Mouse (Mus musculus) neural tube, embryonic 15.5 days (tissue): ENCODE measurements at regions not wholly inside any gene's neighbourhood (a gene's known extent, or its start where the extent isn't known, plus 50 kb on each side); places are given as distances from the start of the nearest gene placed in this dataset.
A peak's percentile ranks its signal among the peaks of the same experiment; 100 is the strongest.
"Not testable (repeated sequence)": the region's sequence is repeated elsewhere in the genome, so short reads cannot be mapped to it uniquely, and the experiment has no call there.

Experiments used
- ATAC-seq: fragments of 200-750 bp; cut with Nextera tagmentation; 2 replicates; pipeline ENCODE4 v1.8.0; 2017; ENCODE audit warnings: mild to moderate bottlenecking, moderate TSS enrichment, moderate library complexity; ENCODE audit not compliant: low FRiP score
- H3K27ac ChIP-seq: fragments of 300-500 bp; sonication (generic); replicated peaks from 2 replicates; pipeline ENCODE4 v1.5.1; 2015; ENCODE audit warnings: mild to moderate bottlenecking, inconsistent platforms
- H3K27me3 ChIP-seq: fragments of 300-500 bp; sonication (generic); replicated peaks from 2 replicates; pipeline ENCODE4 v1.6.1; 2015; ENCODE audit warnings: inconsistent platforms
- H3K36me3 ChIP-seq: fragments of 300-500 bp; sonication (generic); 2 replicates; pipeline ENCODE4 v1.6.1; 2015; ENCODE audit warnings: inconsistent platforms
- H3K4me1 ChIP-seq: fragments of 300-500 bp; sonication (generic); 2 replicates; pipeline ENCODE4 v1.6.1; 2015; ENCODE audit warnings: inconsistent platforms
- H3K4me2 ChIP-seq: fragments of 300-500 bp; sonication (generic); 2 replicates; pipeline ENCODE4 v1.6.1; 2015; ENCODE audit warnings: inconsistent platforms, mild to moderate bottlenecking, moderate library complexity
- H3K4me3 ChIP-seq: fragments of 300-500 bp; sonication (generic); replicated peaks from 2 replicates; pipeline ENCODE4 v1.5.1; 2015; ENCODE audit warnings: mild to moderate bottlenecking, inconsistent platforms
- H3K9ac ChIP-seq: fragments of 300-500 bp; sonication (generic); replicated peaks from 2 replicates; pipeline ENCODE4 v1.6.1; 2015; ENCODE audit warnings: mild to moderate bottlenecking, inconsistent platforms
- H3K9me3 ChIP-seq: fragments of 300-500 bp; sonication (generic); replicated peaks from 2 replicates; pipeline ENCODE4 v1.6.1; 2016; ENCODE audit warnings: inconsistent platforms
- WGBS: fragments of 180-500 bp; shearing (Covaris S2); methylation state at CpG from one replicate; pipeline ENCODE4 v1.1.7; 2015; ENCODE audit warnings: mixed read lengths; 5-methylcytosine and 5-hydroxymethylcytosine counted together

DNA sequence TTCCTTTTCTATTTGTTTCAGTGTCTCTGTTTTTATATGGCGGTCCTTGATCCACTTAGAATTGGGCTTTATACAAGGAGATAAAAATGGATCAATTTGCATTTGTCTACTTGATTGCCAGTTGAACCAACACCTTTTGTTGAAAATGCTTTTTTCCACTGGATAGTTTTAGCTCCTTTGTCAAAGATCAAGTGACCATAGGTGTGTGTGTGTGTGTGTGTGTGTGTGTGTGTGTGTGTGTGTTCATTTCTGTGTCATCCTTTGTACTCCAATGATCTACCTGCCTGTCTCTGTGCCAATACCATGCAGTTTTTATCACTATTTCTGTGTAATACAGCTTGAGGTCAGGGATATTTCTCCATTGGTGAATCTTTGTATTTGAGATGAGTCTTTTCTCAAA, 158.7 kb upstream of the Cenpw start:
- H3K4me2 ChIP-seq: no peak overlapping the region
- no peaks in the 10 kb centered on the region for H3K4me1 ChIP-seq
- no peak overlapping the region for H3K4me3 ChIP-seq
- no peak for ATAC-seq
- no peak overlapping the region for H3K9ac ChIP-seq
- no peaks in the 10 kb centered on the region for H3K27me3 ChIP-seq
- 98% methylated on average over 1 of the region's 1 CpGs for WGBS
- H3K9me3 ChIP-seq: no peaks in the 10 kb centered on the region
- H3K27ac ChIP-seq: no peak overlapping the region
- H3K36me3 ChIP-seq: no peaks in the 10 kb centered on the region

DNA sequence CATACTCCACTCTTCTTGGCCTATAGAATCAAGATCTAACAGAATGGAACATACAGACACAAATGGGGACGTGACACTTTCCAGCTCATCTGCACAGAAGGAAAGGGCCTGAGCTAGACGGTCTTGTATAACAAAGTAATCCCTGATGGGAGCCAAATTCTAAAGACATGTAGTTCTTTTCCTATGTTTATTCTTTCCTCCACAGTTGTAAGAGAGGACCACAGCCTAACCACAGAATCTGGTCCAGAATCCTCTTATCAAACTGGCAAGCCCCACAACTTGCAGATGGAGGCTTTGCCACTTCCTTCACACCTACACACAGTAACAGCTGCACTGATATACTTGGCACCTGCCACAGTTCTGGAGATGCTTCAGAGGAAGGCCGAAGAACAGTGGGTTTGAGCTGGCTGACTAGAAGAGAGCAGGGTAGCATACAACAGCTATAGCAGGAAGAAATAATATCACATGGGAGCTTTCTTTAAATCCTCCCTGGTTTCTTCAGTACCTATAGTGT, 142.7 kb upstream of the Cenpw start:
- no peak for ATAC-seq
- no peak overlapping the region for H3K9ac ChIP-seq
- H3K9me3 ChIP-seq: no peaks in the 10 kb centered on the region
- no peak overlapping the region for H3K4me2 ChIP-seq
- H3K36me3 ChIP-seq: no peaks in the 10 kb centered on the region
- no peak overlapping the region for H3K27ac ChIP-seq
- H3K27me3 ChIP-seq: no peaks in the 10 kb centered on the region
- H3K4me1 ChIP-seq: no peaks in the 10 kb centered on the region
- H3K4me3 ChIP-seq: no peak overlapping the region
- WGBS: 82% methylated on average over 3 of the region's 3 CpGs

DNA sequence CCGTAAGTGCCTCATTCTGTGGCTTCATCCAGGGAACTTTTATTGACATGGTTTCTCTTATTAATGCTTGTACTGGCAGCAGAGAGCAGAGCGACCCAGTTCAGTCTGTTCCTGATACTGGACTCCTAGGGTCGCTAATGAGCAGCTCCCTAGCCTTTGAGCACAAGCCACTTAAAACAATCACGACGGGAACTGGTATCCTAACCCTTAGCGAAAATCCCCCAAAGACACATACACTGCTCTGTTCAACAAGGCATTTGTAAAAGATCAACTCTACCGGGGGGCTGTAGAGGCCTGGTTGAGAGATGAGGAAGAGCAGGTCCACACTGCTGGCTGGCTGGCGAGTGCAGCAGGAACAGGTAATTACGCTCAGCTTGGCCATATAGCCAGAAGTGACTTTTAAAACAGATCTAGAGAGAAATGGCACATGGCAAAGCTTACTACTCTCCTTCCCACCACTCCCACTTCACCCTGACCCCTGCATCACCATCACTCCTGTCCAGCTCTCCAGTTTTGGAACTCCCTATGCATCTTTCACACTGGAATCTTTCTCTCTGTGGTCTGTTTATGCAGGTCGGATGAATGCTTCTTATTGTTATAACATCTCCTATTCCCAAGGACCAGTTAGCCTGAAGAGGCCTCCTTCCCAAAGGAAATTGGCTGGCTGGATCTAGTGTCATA, 128.1 kb upstream of the Cenpw start:
- H3K27me3 ChIP-seq: no peaks in the 10 kb centered on the region
- peaks cover 11% of the 10 kb centered on the region for H3K4me1 ChIP-seq
- H3K4me2 ChIP-seq: peak overlapping the region; percentile 13; the same call in 1 of the 2 replicates
- no peaks in the 10 kb centered on the region for H3K9me3 ChIP-seq
- peak; percentile 66 for ATAC-seq
- H3K9ac ChIP-seq: no peak overlapping the region
- H3K36me3 ChIP-seq: no peaks in the 10 kb centered on the region
- no peak overlapping the region for H3K4me3 ChIP-seq
- no peak overlapping the region for H3K27ac ChIP-seq
- 39% methylated on average over 10 of the region's 10 CpGs for WGBS

GRCm38 (mm10) chr10:30327849-30328248, 127.5 kb upstream of the Cenpw start:
- no peak overlapping the region for H3K9ac ChIP-seq
- no peaks in the 10 kb centered on the region for H3K36me3 ChIP-seq
- H3K9me3 ChIP-seq: no peaks in the 10 kb centered on the region
- peak; percentile 93 for ATAC-seq
- peak overlapping the region; percentile 13; the same call in 1 of the 2 replicates for H3K4me2 ChIP-seq
- no peak overlapping the region for H3K4me3 ChIP-seq
- H3K27ac ChIP-seq: no peak overlapping the region
- 21% methylated on average over 8 of the region's 8 CpGs for WGBS
- H3K27me3 ChIP-seq: no peaks in the 10 kb centered on the region
- peaks cover 11% of the 10 kb centered on the region for H3K4me1 ChIP-seq

DNA sequence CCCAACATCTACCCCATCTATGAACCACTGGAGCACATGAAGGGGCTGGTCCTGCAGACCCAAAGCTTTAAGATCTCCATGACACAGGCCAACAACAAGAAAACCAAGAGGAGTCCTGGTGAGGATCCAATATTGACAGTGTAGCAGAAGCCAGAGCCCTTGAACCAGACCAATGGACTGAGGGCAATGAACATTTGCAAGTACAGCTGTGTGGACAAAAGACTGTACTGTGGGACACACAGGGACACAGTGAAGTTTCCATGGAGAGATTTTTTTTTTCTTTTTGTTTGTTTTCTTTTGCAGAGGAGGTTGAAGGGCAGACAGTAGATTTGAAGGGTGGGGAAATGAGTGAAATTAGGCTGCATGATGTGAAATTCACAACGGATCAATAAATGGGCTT, 126.5 kb upstream of the Cenpw start:
- H3K27me3 ChIP-seq: no peaks in the 10 kb centered on the region
- 81% methylated on average over 1 of the region's 1 CpGs for WGBS
- no peak overlapping the region for H3K27ac ChIP-seq
- no peak overlapping the region for H3K9ac ChIP-seq
- peaks cover 11% of the 10 kb centered on the region for H3K4me1 ChIP-seq
- H3K4me3 ChIP-seq: no peak overlapping the region
- H3K36me3 ChIP-seq: no peaks in the 10 kb centered on the region
- H3K9me3 ChIP-seq: no peaks in the 10 kb centered on the region
- no peak for ATAC-seq
- H3K4me2 ChIP-seq: no peak overlapping the region

- H3K4me1 ChIP-seq, H3K27me3 ChIP-seq, H3K36me3 ChIP-seq, ATAC-seq, H3K27ac ChIP-seq, H3K9ac ChIP-seq, H3K9me3 ChIP-seq, H3K4me3 ChIP-seq, H3K4me2 ChIP-seq: not testable (repeated sequence)
- WGBS: 75% methylated on average over 2 of the region's 7 CpGs
Measured at GRCm38 (mm10) chr10:30295871-30296270, 95.5 kb upstream of the Cenpw start.

- WGBS: 92% methylated on average over 2 of the region's 2 CpGs
- ATAC-seq: no peak
Measured at GRCm38 (mm10) chr10:30281666-30282065, 81.3 kb upstream of the Cenpw start.

GRCm38 (mm10) chr10:30280451-30280850, 80.1 kb upstream of the Cenpw start:
- 75% methylated on average over 1 of the region's 1 CpGs for WGBS
- no peak overlapping the region for H3K4me2 ChIP-seq
- no peak overlapping the region for H3K9ac ChIP-seq
- no peak for ATAC-seq
- H3K4me3 ChIP-seq: no peak overlapping the region
- H3K9me3 ChIP-seq: no peaks in the 10 kb centered on the region
- H3K4me1 ChIP-seq: no peaks in the 10 kb centered on the region
- H3K27ac ChIP-seq: no peak overlapping the region
- H3K36me3 ChIP-seq: no peaks in the 10 kb centered on the region
- no peaks in the 10 kb centered on the region for H3K27me3 ChIP-seq

More at GRCm38 (mm10) chr10:30281666-30282065, 81.3 kb upstream of the Cenpw start:
- H3K4me3 ChIP-seq: no peak overlapping the region
- H3K27ac ChIP-seq: no peak overlapping the region
- H3K27me3 ChIP-seq: no peaks in the 10 kb centered on the region
- no peaks in the 10 kb centered on the region for H3K36me3 ChIP-seq
- H3K4me1 ChIP-seq: no peaks in the 10 kb centered on the region
- H3K9me3 ChIP-seq: no peaks in the 10 kb centered on the region
- no peak overlapping the region for H3K4me2 ChIP-seq
- no peak overlapping the region for H3K9ac ChIP-seq

- Histone ChIP-seq H3K4me2 (no peak overlapping the region), H3K4me1 (no peaks in the 10 kb centered on the region), H3K4me3 (no peak overlapping the region), H3K27ac (no peak overlapping the region), H3K27me3 (no peaks in the 10 kb centered on the region), H3K36me3 (no peaks in the 10 kb centered on the region), H3K9me3 (no peaks in the 10 kb centered on the region), H3K9ac (no peak overlapping the region)
- no peak for ATAC-seq
- WGBS: 61% methylated on average over 3 of the region's 3 CpGs
Measured at GRCm38 (mm10) chr10:30279978-30280377, 79.6 kb upstream of the Cenpw start.

GRCm38 (mm10) chr10:30278987-30279386, 78.6 kb upstream of the Cenpw start:
- H3K4me2 ChIP-seq: no peak overlapping the region
- H3K27ac ChIP-seq: no peak overlapping the region
- no peaks in the 10 kb centered on the region for H3K36me3 ChIP-seq
- ATAC-seq: peak; percentile 24; the same call in 1 of the 2 replicates
- no peak overlapping the region for H3K9ac ChIP-seq
- no peaks in the 10 kb centered on the region for H3K27me3 ChIP-seq
- no peak overlapping the region for H3K4me3 ChIP-seq
- no peaks in the 10 kb centered on the region for H3K4me1 ChIP-seq
- H3K9me3 ChIP-seq: no peaks in the 10 kb centered on the region

DNA sequence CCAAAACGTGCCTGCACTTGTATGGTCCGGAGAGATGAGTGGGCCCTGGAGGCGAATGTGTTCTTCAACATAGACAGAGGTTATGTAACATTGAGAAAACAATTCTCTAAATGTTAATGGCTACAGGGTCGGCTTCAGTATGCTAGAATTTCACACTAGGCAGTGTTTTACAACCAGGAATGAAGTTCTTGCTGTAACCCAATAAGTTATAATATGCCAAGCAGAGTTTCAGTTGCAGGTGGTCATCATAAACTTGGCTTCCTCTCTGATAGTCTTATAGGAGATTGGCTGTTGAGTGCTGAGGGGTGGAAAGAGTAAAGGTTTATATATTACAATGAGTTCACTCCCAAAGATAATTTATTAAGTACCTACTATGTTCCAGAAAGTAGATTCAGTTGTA, 64.8 kb upstream of the Cenpw start:
- Histone ChIP-seq H3K4me3 (no peak overlapping the region), H3K9ac (no peak overlapping the region), H3K27me3 (no peaks in the 10 kb centered on the region), H3K36me3 (no peaks in the 10 kb centered on the region), H3K4me2 (no peak overlapping the region), H3K27ac (no peak overlapping the region), H3K4me1 (no peaks in the 10 kb centered on the region), H3K9me3 (no peaks in the 10 kb centered on the region)
- ATAC-seq: no peak
- WGBS: 92% methylated on average over 4 of the region's 4 CpGs

- Histone ChIP-seq H3K9ac (no peak overlapping the region), H3K27me3 (no peaks in the 10 kb centered on the region), H3K9me3 (no peaks in the 10 kb centered on the region), H3K4me3 (no peak overlapping the region), H3K4me1 (no peaks in the 10 kb centered on the region), H3K36me3 (no peaks in the 10 kb centered on the region), H3K4me2 (no peak overlapping the region), H3K27ac (no peak overlapping the region)
- no peak for ATAC-seq
- WGBS: 68% methylated on average over 3 of the region's 3 CpGs
Measured at GRCm38 (mm10) chr10:30259716-30260115, 59.4 kb upstream of the Cenpw start.
